Mouse (Mus musculus): ENCODE results near the gene A930017K11Rik. TPM values are rescaled to one million over a fixed set of nuclear protein-coding genes. Genes with fewer than 3 reads are reported as not detected.

Gene A930017K11Rik
- total RNA-seq, 2 experiments from 2014 or later = 0.34 to 0.47 TPM

Other genes with a start within 250 kb of the A930017K11Rik start
- 100 to 1,000 TPM; 108 to 125 TPM for gene Gng13, start 235.4 kb downstream of the A930017K11Rik start, total RNA-seq (2021)
- 1 to 10 TPM; 1.3 to 2.1 TPM for gene Chtf18, start 225.1 kb downstream of the A930017K11Rik start, total RNA-seq (2021)
- 10 to 100 TPM; 45.4 to 49.2 TPM for gene Rpusd1, start 224.9 kb downstream of the A930017K11Rik start, total RNA-seq (2021)
- under 1 TPM in 1 of 2 experiments, not detected in 1; 0.14 TPM for gene Mslnl, start 216.5 kb downstream of the A930017K11Rik start, total RNA-seq (2021)
- 1 to 10 TPM in 1 of 2 experiments, under 1 TPM in 1; 0.71 to 1.8 TPM for gene Msln, start 198.2 kb downstream of the A930017K11Rik start, total RNA-seq (2021)
- gene Narfl, start 178.8 kb downstream of the A930017K11Rik start, total RNA-seq (2021) = 10 to 100 TPM; 32.7 to 33.2 TPM
- gene Haghl, start 166.9 kb downstream of the A930017K11Rik start, total RNA-seq (2021) = 100 to 1,000 TPM; 112 to 126 TPM
- not detected for gene Ccdc78, start 166.0 kb downstream of the A930017K11Rik start, total RNA-seq (2021)
- gene Fam173a, start 159.7 kb downstream of the A930017K11Rik start, total RNA-seq (2021) = 10 to 100 TPM; 81.7 to 88.0 TPM
- gene AC134908.4, start 156.9 kb downstream of the A930017K11Rik start, total RNA-seq (2021) = 1 to 10 TPM; 1.6 to 3.5 TPM
- 10 to 100 TPM; 82.7 to 89.2 TPM for gene Metrn, start 155.4 kb downstream of the A930017K11Rik start, total RNA-seq (2021)
- 100 to 1,000 TPM; 637 to 657 TPM for gene Fbxl16, start 143.5 kb downstream of the A930017K11Rik start, total RNA-seq (2021)
- gene Wdr24, start 128.9 kb downstream of the A930017K11Rik start, total RNA-seq (2021) = 10 to 100 TPM; 26.5 to 27.1 TPM
- 10 to 100 TPM; 59.5 to 62.9 TPM for gene Jmjd8, start 123.7 kb downstream of the A930017K11Rik start, total RNA-seq (2021)
- gene Stub1, start 119.2 kb downstream of the A930017K11Rik start, total RNA-seq (2021) = 100 to 1,000 TPM; 160 to 164 TPM
- gene Rhbdl1, start 115.3 kb downstream of the A930017K11Rik start, total RNA-seq (2021) = 10 to 100 TPM; 62.3 to 68.3 TPM
- 10 to 100 TPM; 26.0 to 28.5 TPM for gene Gm20683, start 110.8 kb downstream of the A930017K11Rik start, total RNA-seq (2021)
- gene Rhot2, start 107.7 kb downstream of the A930017K11Rik start, total RNA-seq (2021) = 100 to 1,000 TPM in 1 of 2 experiments, 10 to 100 TPM in 1; 95.2 to 107 TPM
- 10 to 100 TPM; 14.8 to 21.0 TPM for gene Wdr90, start 91.1 kb downstream of the A930017K11Rik start, total RNA-seq (2021)
- 10 to 100 TPM; 22.4 to 25.3 TPM for gene Mcrip2, start 83.8 kb downstream of the A930017K11Rik start, total RNA-seq (2021)
- gene Mettl26, start 77.5 kb downstream of the A930017K11Rik start, total RNA-seq (2021) = 10 to 100 TPM; 39.2 to 40.1 TPM
- gene Wfikkn1, start 71.7 kb downstream of the A930017K11Rik start, total RNA-seq (2021) = 1 to 10 TPM; 2.0 TPM
- gene Rab40c, start 32.8 kb downstream of the A930017K11Rik start, total RNA-seq (2021) = 10 to 100 TPM; 41.0 to 52.9 TPM
- 100 to 1,000 TPM; 135 to 137 TPM for gene Pigq, start 7.6 kb downstream of the A930017K11Rik start, total RNA-seq (2021)
- under 1 TPM in 1 of 2 experiments, not detected in 1; 0.52 TPM for gene Nhlrc4, start 7.6 kb downstream of the A930017K11Rik start, total RNA-seq (2021)
- 10 to 100 TPM; 48.7 to 55.2 TPM for gene Capn15, start 33.2 kb upstream of the A930017K11Rik start, total RNA-seq (2021)
- gene Rab11fip3, start 117.0 kb upstream of the A930017K11Rik start, total RNA-seq (2021) = 100 to 1,000 TPM in 1 of 2 experiments, 10 to 100 TPM in 1; 97.3 to 104 TPM
- 10 to 100 TPM; 27.2 to 28.2 TPM for gene Decr2, start 137.8 kb upstream of the A930017K11Rik start, total RNA-seq (2021)
- gene Nme4, start 143.0 kb upstream of the A930017K11Rik start, total RNA-seq (2021) = 1 to 10 TPM; 4.1 TPM
- 10 to 100 TPM; 11.4 to 13.1 TPM for gene Tmem8, start 160.7 kb upstream of the A930017K11Rik start, total RNA-seq (2021)
- 10 to 100 TPM; 63.4 to 68.9 TPM for gene Mrpl28, start 170.9 kb upstream of the A930017K11Rik start, total RNA-seq (2021)
- 10 to 100 TPM; 23.2 to 23.6 TPM for gene Axin1, start 186.1 kb upstream of the A930017K11Rik start, total RNA-seq (2021)
- under 1 TPM; 0.30 to 0.80 TPM for gene Pdia2, start 246.5 kb upstream of the A930017K11Rik start, total RNA-seq (2021)

Measured in layer of hippocampus, postnatal 25 days (tissue).